Mouse (Mus musculus) embryo, embryonic 11 days (tissue): ENCODE measurements around the gene Rufy3.

ENCODE experiments used
- DNase-seq: peaks from one replicate; pipeline ENCODE4 v3.0.0-alpha.2; 2015

Rufy3 gene

DNA sequence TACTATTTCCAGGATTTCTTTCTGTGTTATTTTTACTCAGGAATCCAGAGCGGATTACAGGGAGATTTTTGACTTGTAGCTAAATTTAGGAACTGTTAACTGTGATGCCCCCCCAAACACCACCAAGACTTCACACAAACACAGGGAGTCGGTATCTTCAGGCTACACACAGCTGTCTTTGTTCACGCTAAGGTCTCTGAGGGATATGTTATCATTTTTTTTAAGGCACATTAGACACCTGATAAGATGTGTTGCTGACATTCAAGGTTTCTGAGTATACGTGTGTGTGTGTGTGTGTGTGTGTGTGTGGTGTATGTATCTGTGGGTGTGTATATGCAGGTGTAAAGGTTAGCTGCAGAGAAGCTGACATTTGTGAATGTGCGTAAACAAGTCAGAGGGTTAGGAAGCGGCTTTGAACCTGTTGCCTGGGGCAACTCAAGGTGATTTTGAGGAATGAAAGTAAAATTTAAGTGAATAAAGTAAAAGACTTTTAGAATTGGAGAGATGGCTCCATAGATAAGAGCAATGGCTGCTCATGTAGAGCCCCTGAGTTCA lies 121.0 kb downstream of the Rufy3 start:
- DNase-seq: no peak

DNA sequence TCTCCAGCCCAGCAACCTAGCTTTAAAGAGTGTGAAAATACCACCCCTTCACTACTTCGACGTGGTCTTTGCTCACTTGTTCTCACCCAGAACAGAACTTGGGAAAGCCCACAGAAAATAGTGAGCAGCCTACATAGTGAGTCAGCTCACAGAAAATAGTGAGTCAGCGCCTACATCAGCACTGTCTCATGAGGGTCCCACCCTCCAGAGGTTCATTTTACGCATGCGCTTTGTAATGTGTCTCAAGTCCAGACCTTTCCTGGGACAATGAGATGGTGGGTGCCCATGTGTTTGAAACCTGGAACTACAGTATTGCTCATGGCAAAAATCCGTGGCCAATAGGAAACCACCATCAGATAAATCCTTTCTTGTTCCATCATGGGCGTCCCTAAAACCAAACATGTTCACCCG lies 123.2 kb downstream of the Rufy3 start:
- no peak for DNase-seq

DNA sequence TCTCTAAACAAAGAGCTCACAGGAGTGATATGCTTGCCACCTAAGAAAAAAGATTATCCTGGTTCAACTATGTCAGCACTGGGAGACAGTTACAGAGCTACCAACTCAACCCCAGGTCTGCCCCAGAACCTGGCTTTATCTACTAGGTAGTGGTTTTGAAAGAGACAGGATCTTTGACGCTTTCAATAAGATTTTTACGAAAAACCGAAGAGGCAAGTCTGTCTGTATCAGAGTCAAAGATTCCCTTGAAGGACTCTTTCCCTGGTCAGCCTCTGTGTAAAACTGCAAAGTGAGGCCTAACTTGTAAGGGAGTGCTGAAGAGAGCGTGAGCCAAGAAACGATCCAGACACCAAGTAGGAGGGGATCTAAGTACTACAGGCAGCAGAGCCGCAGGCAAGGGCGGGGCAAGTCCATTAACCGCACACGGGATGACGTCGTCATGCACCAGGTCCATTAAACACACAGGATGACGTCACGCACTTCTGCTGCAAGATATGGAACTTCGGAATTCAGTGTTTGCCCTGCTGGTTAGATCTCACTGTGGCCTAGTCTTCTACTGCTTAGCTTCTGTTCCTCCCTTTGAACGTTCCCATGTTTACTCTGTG lies 123.8 kb downstream of the Rufy3 start:
- no peak for DNase-seq

DNA sequence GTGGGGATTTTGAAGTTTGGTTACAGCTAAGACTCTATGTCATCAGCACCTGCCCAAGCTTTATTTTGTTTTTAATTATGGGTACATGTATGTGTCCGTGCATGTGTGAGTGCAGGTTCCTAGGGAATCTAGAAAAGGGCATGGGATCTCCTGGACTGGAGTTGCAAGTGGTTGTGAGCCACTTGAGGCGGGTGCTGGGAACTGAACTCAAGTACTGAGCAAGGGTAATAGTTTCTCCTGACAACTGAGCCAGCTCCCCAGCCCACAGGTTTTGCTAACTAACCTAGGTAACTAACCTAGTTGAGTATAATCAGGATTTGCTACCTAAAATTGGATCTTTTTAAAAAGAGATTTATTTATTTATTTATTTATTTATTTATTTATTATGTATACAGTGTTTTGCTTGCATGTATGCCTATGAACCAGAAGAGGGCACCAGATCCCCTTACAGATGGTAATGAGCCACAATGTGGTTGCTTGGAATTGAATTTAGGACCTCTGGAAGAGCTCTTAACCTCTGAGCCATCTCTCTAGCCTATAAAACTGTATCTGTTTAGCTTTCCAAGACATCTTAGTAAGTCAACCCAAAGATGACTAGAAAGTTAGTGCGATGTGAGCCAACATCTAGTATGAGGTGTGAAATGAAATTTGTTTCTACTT lies 124.6 kb downstream of the Rufy3 start:
- DNase-seq: peak; percentile 68

DNA sequence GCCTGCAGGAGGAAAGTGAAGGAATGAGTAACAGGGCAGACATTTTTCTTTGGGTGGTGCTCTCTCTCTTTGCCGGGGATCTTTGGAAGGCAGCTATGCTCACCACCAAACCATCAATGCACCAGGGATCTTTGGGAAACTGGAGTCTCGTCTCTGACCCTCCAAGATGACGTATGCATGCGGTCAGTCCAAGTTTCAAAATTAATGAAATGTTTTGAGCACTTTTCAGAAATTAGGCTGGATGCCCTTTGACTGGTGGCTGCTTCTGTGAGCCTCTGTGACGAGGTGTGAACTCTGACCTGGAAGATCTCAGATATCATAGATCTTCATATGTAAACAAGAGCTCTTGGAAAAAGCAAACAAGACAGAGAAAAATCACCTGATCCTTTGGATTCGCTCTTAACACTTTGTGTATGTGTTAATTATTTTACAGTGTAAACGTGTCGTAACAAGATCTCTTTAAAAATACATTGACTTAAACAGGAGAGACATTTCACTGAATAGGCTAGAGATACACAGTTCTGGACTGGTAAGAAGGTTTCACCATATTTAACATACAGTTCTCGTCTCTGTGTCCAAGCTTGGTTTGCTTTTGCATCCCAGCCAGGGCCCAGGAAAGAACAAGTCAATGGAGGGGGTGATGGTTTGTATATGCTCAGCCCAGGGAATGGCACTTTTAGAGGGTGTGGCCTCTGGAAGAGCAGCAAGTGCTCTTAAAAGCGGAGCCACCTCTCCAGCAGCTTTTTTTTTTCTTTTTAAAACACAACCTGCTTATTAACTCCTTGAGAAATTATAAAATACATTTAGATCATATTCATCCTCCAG lies 126.1 kb downstream of the Rufy3 start:
- DNase-seq: no peak

DNA sequence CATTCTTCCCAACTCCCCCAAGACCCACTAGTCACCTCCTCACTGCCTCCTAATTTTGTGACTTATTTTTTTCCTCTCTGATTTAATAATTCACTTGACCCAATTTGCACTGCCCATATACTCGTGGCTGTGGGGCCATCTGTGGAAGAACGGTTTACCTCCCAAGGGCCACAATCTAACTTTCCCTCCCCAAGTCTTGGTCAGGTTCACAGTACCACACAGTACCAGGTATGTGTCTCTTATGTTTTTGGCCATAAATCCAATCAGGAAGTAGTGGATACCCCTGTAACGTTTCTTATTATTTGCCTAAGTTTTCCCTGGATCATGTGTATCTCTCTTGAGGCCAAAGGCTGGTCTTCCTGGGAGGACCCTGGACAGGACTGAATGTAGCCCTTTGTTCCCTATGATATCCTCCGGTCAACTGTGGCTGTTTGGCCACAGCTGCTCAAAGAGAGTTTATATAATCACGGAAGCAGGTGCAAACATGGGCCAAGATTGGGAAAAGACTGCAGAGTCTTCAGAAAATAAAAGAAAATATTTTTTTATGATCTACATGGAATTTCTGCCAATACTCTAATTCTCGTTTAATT lies 126.8 kb downstream of the Rufy3 start:
- no peak for DNase-seq

DNA sequence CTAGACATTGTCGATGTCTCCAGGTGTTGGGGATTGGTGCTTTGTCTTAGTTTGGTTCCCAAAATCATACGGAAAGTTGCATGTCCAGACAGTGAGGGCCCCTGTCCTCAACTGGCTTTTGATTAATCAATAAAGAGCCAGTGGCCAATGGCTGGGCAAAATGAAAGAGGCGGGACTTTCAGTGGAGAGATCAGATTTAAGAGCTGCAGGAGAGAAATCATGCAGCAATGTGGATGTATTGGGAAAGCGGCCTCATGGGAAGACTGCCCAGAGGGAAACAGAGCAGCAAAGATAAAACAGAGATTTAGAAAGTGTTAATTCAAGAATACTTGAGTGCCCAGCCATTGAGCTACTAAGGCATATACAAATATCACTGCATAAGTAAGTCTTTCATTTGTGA lies 127.7 kb downstream of the Rufy3 start:
- DNase-seq: no peak

DNA sequence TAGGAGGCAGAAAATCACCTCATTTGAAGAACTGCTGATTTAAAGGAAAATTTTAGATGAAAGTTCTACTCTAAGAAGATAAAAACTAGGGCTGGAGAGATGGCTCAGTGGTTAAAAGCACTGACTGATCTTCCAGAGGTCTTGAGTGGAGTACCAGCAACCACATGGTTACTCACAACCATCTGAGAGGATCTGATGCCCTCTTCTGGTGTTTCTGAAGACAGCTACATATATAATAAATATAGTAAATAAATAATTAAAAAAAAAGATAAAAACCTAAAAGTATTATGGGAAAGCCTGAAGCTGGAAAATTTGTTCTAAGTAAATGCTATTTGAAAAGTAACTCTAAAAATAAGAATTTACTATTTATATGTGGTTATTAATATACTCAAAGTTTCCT lies 128.2 kb downstream of the Rufy3 start:
- no peak for DNase-seq

DNA sequence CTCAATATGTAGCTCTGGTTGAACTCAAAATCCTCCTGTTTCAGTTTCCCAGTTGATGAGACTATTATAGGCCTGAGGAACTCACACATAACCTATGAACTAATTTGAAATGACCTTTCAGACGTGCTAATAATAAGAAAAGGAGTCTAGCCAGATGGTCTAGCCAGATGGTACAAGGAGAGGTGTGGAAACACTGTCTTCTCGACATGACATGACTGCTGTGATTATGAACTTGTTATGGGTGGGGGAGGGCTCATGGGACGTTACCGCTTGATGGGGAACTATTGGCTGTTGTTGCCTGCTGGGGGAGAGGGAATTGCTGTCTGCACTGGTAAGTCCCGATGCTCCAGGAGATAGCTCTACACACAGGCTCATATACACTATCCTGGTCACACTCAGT lies 132.5 kb downstream of the Rufy3 start:
- DNase-seq: no peak

DNA sequence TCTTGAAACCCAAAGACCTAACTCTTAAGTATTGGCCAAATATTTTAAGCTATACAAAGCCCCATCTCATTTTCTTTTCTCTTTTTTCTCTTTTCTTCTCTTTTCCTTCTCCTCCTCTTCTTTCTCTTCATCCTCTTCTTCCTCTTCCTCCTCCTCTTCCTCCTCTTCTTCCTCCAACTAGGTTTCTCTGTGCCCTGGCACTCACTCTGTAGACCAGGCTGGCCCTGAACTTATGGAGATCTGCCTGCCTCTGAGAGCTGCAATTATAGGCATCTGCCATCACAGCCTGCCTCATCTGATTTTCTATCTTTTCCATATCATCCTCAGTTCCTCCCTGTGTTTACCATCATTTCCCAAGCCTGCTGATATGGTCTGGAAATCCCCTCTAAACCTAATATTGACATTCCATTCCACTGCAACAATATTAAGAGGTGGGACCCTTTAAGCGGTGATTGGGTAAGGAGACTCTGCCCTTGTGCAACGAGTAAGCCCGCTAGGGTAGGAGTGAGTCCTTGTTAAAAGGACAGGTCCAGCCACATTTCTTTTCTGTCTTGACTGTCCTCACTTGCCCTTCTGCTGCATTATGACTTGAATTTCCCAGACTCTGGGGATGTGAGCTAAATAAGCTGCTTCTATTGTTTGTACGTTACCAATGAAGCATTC lies 134.5 kb downstream of the Rufy3 start:
- no peak for DNase-seq
